Mouse (Mus musculus) telencephalon, adult 2 months (tissue): Measurements from ENCODE around the gene Asmt.

Experiments
- DNase-seq: peaks from one replicate; pipeline ENCODE4 v3.0.0-alpha.2; 2011; ENCODE audit warnings: low read depth, low spot score

Asmt gene

GRCm38 (mm10) chrX:170672594-170673092 lies at the start of gene Asmt:
TSS of gene Asmt (plus strand) at chrX:170672644.
- DNase-seq: no peak

GRCm38 (mm10) chrX:170673233-170673951 lies 948 bp downstream of the Asmt start:
- DNase-seq: no peak

- DNase-seq: no peak
Observed at GRCm38 (mm10) chrX:170674229-170674771, 1.9 kb downstream of the Asmt start.

- DNase-seq: peak; percentile 73
Observed at GRCm38 (mm10) chrX:170674885-170675876, 2.7 kb downstream of the Asmt start.

- DNase-seq: no peak
Observed at GRCm38 (mm10) chrX:170675923-170676605, 3.6 kb downstream of the Asmt start.

- DNase-seq: no peak
Observed at GRCm38 (mm10) chrX:170676606-170677239, 4.3 kb downstream of the Asmt start.

- DNase-seq: no peak
Observed at GRCm38 (mm10) chrX:170677266-170677665, 4.8 kb downstream of the Asmt start.

GRCm38 (mm10) chrX:170677680-170678079 lies 5.2 kb downstream of the Asmt start:
- DNase-seq: no peak
